Mouse (Mus musculus) thymus, postnatal 14 days (tissue): ENCODE measurements around the gene Vmn1r111.
"Not testable (repeated sequence)": the region's sequence is repeated elsewhere in the genome, so short reads cannot be mapped to it uniquely, and the experiment has no call there.

ENCODE experiments used
- DNase-seq: peaks from one replicate; pipeline ENCODE4 v3.0.0; 2021

Gene Vmn1r111

DNA sequence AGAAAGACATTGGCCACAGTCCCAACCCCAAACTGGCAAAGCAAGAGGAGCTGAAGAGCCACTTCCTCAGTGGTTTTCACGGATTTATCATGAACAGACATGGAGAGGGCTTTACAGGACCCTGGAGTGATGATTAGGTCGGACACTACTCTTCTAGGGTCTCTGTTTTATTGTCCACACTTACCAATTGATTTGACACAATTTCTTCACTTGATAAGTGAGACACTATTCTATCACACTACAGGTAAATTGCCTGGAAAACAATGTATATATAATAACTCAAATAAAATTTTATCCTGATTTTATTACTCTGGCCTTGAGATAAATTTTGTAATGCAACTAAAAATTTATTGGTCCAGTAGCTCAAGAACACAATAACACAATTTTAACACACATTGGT lies at the start of gene Vmn1r111:
Vmn1r111 (minus strand) TSS at position 101 of the 400 bp plus-strand sequence.
- not testable (repeated sequence) for DNase-seq

GRCm38 (mm10) chr7:20730524-20730923 lies 27.5 kb upstream of the Vmn1r111 start, which contains the start of gene Gm10668:
Gene Gm10668 (minus strand): TSS chr7:20730624.
- DNase-seq, result not testable (repeated sequence)

DNA sequence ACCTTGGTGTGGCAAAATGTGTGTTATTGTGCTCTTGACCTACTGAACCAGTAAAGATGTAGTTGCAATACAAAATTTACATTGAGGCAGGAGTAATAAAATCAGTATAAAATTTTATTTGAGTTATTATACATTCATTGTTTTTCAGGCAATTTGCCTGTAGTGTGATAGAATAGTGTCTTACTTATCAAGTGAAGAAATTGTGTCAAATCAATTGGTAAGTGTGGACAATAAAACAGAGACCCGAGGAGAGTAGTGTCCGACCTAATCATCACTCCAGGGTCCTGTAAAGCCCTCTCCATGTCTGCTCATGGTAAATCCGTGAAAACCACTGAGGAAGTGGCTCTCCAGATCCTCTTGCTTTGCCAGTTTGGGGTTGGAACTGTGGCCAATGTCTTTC lies 34.4 kb downstream of the Vmn1r111 start, which contains the start of gene Vmn1r107:
Vmn1r107 (plus strand) TSS at position 301 of the 400 bp plus-strand sequence.
- DNase-seq, result not testable (repeated sequence)
